Mouse (Mus musculus) right cerebral cortex, adult 18-20 months (tissue): ENCODE measurements at regions not wholly inside any gene's neighbourhood (a gene's known extent, or its start where the extent isn't known, plus 50 kb on each side); places are given as distances from the start of the nearest gene placed in this dataset.

ENCODE experiments used
- DNase-seq: peaks from one replicate; pipeline ENCODE4 v3.0.0; 2022; ENCODE audit warnings: mixed read lengths

DNA sequence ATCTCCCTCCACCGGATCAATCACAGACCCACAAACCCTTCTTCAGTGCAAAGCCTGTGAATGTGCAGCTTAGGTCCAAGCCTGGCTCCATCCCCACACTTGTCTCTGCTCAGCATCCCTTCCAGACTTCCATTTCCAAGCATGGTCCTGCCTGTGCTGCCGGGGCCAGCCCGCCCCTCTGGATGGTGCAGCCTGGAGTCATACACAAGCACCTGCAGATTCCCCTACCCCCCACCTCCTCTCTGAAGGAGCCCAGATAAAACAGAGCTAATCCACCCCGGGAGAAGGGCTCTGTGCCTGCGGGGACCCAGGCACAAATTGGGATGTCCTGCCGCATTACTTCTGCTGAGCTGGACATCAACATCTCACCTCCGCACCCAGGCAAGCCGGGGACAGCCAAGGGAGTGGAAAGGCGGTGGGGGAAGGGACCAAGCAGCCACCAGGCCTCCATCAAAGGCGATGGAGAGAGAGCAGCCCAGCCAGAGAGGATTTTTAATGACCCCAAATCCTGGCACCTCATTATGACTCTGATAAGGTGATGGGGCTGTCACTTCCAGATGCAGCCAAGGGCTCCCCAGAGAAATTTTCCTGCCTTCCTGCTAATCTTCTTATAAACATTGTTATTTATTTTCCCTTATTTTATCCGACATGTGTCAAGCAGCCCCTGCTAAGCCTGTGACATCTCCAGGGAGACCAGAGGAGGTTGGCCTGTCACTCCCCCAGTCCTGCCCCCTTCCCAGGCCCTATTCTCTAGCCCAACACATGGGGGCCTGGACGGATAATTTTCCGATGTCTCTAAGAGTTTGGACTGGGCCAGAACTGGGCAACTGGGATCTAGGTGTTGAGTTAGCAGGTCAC lies 105.5 kb upstream of the Unc5b start:
- DNase-seq, result no peak

DNA sequence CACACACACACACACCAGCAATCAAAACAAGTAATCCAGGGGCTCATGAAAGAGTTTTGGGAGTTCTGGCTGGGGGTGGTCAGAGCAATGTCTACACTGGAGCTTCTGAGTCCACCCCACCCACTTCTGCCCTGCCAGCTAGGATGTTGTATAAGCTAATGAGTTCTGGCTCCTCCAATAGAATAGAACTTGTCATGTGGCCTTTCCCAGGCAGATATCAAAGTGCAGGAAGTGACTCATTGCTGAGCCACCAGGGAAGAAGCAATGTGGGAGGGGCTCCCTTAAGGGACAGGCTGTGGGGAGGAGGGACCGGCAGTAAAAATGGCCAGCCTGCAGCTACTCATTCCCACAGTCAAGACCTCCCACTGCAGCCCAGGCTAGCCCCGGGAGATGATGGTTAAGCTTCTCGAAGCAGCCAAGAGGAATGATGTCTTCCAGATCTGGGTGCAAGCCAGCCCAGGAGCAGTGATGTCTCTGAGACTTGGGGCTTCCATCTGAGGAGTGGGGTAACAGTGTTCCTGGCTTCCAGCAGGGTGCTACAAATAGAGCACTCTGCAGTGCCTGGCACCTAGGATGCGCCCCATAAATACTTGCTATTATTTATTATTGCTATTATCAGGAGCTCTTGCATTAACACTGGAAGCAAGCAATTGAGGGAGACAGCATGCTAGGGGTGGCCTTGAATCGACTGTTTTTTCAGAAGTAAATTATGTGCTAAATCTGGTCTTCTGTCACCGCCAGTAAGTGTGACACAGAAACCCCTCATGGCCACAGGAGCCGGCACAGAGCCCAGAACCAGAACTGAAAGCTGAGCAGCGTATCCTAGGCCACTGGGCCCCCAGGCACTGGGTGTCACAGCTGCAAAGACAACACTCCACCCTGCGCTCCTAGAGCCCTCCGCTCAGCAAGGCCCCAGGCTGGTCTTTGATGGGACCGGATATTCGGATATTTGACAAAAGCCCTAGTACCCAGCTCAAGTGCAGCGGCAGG lies 103.2 kb upstream of the Unc5b start:
- peak; percentile 65 for DNase-seq

DNA sequence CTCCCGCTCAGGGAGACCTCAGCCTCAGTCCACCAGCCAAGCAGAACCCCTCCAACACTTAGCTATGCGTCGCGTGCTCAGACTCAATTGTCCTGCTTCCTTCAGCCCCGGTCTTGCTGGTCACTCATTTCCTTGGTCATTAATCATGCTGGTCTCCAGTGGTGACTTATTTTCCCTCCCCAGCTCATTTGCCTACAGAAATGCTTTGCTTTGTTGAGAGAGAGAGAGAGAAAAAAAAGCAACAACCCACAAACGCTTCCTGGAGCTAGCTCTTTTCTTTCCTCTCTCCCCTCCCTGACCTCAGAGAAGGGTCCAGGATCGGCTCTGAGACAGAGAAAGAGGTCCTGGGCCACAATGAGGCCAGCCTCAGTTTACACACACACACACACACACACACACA lies 102.5 kb upstream of the Unc5b start:
- DNase-seq, result no peak

DNA sequence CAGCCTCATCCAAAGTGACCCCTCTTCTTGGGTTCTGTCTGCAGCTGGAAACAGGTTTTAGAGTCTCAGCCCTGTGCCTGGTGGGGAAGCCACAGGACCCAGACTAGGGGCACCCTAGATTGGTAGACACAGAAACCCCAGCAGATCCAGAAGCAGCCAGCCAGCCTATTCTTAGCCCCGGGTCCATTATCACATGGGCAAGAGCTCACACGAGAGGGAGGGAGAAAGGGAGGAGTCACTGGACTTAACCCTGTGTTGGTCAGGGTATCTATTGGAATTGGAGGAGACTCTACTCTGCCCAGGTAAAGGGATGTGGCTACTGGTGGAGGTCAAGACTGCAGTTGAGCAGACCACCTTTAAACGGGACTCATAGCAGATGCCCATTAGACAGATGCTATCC lies 101.5 kb upstream of the Unc5b start:
- DNase-seq, result no peak

DNA sequence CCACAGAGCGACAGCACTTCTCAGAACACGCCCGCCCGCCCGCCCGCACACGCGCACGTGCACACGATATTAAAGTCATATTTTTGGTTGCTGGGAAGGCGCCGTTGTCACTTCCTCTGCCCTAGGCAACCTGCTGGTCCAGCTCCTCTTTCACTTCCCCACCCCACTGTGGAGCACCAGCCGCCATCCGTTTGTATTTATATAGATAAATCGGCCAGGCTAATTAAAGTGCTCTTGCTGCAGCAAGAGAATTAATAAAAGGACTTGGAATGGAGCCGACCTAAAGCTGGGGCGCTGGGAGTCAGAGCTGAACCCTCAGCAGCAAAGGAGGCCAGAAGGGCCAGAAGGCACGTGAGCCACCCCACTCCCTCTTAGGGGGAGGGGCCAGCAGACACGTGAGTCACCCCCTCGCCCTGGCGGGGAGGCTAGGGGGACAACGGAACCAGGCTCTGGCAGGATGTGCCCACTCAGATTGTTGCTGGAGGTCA lies 100.6 kb upstream of the Unc5b start:
- DNase-seq, result no peak

DNA sequence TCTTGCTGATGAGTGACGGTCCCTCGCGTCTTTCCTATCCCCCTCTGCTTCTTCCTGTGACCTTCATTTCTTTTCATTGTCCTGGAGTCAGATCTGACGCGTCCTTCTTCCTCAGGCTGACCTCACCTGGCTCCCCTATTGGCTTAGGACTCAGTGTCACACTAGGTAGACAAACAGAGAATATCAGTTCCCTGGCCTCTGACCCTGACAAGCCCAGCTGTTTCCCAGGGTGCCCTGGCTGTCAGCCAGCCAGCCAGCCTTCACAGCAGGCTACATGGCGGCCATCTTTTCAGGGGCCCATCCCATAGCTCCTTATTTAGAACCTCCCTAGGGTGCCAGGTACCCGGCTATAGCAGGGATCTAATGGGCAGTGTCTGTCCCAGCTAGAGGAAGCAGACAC lies 97.3 kb upstream of the Unc5b start:
- no peak for DNase-seq

DNA sequence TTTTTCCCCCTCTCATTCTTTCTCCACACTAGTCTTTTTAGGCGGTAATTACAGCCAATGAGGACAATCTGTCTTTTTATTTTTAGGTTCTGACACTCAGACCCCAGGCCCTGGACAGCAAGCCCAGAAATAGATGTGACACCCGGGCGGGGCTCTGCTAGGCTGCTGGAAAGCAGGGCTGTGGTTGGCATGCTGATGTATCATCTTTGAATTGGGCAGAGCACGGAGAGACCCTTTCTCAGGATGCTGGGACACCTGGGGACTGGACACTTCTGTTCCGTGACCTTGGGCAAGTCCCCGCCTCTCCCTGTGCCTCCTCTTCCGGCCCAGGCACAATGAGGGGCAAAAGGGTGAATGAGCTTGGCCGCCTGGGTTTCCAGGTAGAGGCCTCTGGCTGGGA lies 96.8 kb upstream of the Unc5b start:
- no peak for DNase-seq

DNA sequence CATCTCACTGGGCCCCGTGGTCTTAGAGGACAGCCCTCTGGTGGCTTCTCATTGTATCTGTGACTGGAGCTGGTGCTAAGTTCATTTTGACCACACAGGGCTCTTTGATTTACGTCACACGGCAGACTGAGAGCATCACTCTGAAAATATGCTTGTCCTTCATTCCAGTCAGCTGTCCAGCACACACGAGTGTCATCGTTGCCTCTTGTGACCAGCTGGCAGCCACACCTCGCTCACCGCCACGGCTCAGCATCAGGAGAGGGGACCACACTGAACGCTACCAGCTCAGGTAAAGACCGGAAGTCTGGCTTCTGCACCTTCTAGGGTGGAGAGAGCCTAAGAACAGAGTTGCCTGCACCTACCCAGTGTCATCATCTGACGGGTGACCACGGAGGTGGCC lies 95.3 kb upstream of the Unc5b start:
- DNase-seq, result no peak

DNA sequence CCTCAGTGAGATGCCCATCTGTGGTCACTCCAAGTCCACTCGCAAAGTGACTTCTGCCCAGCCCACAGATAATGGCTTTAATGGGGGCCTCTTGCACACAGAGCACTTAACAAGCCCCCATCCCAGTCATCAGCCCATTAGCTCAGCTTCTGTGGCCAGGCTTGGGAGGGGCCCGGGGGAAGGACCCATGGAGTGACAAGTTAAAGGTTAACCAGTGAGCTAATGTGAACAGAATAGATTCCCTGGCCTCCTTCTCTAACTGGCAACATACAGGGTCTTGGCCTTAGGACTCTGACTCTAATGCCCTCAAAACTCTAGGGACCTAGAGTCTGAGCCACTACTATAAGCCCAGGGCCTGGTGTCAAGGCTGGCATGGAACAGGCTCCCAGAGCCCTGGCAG lies 94.3 kb upstream of the Unc5b start:
- DNase-seq, result no peak

DNA sequence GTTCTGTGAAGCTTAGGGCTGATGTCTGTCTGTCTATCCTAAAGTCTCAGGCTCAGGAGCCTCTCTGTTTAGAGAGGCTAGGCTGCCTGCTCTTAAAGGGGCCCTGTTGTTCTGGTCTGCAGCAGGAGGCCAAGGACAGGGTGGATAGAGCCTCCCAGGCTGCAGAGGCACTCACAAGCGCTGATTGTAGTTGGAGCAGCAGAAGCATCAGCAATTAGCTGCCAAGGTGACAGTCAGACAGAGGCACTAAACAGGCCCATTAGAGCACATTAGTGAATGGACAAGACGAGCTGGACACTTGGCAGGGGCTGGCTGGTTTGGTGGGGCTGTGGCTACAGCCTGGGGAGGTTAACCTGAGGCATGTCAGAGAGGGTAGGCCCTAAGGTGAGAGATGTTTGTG lies 93.8 kb upstream of the Unc5b start:
- DNase-seq, result no peak

DNA sequence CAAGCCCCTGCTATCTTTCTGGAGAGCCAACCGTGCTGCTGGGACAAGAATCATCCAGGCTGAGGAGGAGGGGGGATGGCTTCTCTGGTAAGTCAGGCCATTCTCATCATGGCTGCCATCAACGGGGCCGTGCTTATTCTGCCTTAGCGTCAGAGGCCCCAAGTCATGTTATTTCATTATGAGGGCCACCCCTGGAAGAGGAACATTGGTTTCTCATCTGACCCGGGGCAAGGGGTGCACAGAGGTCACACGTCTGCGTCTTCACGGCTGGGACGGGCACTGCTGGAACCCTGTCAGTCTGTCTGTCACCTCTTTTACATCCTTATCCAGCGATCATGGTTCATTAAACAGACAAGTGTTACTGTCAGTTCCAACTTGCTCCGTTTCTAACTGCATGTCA lies 92.4 kb upstream of the Unc5b start:
- no peak for DNase-seq

DNA sequence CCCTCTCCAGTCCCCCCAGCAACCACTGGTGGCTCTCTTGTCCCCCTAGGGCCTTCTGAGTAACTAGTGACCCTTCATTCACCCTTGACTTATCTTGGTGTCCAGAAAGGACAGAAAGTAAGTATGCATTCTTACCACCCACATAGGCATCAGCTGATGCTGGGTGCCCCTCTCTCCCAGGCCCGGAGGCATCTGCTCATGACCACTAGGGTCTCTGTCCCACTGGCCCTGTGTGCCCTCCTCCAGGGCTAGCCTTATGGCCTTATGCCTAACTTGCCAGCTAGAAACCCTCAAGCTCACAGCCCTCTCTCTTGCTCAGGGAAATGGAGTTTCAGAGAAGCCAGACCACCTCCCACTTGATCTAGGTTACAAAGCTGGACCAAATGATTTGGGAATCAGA lies 89.2 kb upstream of the Unc5b start:
- DNase-seq, result no peak

DNA sequence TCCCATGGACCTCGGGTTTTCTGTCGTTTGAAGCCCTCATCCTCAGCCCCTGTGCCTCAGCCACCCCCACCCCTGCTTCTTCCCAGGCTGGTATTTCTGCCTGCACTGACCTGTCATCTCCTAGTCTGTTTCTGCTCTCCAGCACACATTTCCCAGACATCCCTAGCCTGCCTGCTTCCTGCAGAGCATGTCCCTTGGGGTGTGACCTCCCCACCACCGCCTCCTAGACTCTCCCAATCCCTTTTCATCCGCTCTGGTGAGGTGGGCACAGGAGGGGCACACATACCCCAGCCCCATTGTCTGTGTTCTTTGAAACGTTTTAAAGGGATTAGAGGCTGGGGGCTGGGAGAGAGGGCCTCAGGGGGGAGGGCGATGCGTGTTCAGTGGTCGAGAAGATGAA lies 86.6 kb upstream of the Unc5b start:
- DNase-seq, result no peak

DNA sequence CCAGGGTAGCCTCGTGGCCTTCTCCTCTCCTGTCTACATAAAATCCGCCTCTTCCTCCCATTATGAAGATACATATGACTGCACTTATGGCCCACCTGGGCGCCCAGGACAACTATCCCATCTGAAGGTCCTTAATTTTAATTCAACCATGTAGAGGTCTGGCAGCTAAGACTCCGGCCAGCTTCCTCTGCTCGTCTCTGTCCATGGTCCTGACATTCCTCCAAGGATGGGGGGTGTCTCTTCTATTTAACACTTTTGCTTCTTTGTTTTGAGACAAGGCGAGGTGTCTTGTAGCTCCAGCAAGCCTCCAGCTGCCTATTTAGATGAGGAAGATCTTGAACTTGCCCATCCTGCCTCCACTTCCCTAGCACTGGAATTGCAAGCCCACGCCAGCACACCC lies 83.0 kb upstream of the Unc5b start:
- no peak for DNase-seq

DNA sequence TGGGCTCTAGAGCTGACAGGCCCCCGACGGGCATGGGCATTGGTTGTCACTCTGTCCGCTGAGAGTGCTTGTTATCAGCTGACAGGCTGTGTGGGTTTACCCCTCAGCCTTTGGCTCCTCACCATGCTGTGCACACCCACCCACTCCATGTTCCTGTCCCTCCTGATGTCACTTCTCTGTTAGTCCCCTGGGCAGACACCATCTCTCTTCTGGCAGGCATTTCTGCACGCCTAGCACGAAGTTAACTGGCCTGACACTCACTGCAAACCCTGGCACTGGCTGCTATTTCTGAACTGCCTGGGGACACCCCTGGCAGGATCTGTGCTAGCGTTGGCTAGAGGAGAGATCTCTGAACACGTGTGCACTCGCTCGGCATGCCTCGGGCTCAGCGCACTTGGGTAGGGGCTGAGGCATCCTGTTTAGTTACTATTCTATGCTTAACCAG lies 82.1 kb upstream of the Unc5b start:
- peak; percentile 19 for DNase-seq

DNA sequence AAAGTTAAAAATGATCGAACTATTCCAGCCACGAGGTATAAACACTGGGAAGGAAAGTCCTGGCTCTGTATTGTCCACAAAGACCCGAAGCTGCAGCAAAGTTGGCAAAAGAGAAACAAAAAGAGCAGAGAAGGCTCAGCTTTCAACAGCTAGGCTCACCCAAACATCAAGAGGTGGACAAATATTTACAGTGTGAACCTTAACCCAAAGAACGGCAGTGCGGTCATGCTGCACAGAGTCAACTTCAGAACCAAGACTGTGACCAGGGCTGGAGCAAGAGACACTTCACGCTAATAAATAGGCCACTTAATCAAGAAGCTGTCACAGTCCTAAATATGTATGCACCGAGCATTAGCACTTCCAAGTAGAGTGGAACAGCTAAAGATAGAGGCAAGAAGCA lies 73.0 kb upstream of the Unc5b start:
- no peak for DNase-seq

DNA sequence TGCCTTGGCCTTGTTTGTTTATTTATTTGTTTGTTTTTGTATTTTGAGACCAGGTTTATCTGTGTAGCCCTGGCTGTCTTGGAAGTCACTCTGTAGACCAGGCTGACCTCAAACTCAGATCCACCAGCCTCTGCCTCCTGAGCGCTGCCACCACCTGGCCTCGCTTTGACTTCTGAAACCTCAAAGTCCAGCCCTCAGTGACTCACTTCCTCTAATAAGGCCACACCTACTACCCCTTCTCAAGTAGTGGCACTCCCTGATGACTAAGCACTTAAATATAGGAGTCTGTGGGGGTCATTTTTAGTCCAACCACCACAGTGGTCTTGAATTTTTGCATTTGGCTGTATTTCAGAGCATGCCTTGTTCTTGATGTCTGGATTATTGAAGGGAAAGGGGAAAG lies 69.6 kb upstream of the Unc5b start:
- no peak for DNase-seq

DNA sequence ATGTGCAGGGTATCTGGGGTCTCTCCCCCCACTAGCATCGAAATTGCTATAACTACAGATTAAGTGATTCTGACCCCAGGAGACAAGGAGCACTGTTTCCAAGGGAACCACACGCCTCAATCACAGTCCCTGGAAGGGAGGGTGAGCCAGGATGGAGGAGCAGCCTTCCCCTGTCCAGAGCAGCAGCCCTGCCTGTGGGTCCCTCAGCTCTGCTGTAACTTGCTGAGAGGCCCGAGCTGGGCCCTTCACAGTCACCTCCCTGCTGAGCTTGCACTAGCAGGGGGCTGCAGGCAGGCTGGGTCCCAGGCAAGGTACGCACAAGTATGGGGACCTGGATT lies 62.4 kb upstream of the Unc5b start:
- DNase-seq, result no peak

DNA sequence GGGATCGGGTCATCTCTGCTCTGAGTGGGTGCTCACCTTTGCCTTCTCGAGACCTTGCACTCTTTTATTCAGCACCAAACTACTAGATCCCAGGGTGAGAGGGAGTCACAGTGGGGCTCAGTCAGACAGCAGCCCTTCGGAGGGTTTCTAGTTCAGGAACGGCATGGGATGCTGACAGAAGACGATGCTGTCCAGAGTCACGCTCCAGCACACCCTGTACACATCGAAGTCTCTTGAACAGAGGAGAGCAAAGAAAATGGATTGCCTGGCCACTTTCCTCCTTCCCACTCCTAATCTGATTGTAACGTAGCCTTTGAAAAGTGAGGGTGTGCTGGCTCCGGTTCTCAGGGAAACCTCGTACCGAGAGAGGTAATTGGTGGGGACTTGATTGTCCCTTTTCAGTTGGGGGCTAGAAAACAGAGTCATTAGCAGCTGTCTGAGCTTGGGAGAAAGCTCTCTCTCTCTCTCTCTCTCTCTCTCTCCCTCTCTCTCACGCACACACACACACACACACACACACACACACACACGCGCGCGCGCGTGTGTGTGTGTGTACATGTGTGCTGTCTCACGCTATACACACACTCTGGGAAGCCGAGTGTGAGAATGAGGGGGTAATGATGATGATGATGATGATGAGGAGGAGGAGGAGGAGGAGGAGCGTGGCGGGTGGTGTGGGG lies 61.9 kb upstream of the Unc5b start:
- no peak for DNase-seq

DNA sequence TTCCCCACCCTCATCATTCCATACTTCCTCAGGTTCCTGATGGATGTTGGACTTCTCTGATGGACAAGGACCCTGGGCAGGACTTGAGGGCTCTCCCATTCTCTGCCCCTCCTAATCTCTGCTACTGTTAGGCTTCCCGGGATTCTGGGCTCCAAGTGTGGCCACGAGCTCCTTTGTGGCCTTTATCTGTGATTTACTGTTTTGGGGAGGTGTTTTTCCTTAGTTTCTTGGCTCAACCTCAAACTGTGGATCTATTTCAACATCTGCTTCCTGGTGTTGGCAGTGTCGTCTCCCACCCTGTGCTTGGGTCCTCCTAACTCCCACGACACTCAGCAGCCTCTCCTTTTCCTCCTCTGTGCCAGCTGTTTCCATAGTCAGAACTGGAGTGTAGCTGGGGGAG lies 61.3 kb upstream of the Unc5b start:
- DNase-seq, result no peak

DNA sequence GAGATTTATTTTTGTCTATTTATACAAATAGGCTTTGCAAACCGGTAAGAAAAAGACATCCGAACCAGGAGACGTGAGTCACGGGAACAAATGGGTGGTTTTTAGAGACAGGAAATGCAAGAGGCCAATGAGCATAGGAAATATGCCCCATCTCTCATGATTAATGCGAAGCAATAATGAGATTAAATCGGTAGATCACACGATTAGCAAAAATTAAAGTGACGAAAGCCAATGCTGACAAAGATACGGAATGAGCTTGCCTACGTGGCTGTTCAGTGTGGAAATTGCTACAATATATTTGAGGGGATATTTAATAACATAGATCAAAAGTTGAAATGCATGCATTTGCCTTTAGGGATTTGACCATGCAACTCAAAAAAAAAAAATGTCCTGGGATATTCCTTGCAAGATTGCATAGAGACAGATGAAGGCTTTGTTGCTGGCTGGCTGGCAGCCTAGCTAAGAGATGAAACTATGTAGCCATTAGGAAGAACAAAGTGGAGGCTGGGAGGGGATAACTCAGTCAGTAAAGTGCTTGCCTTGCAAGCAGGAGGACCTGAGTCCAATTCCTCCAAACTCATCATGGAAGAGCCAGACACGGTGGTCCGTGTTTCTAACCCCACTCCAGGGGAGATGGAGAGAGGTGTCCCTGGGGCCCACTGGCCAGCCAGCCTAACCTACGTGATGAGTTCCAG lies 60.2 kb upstream of the Unc5b start:
- DNase-seq, result no peak

DNA sequence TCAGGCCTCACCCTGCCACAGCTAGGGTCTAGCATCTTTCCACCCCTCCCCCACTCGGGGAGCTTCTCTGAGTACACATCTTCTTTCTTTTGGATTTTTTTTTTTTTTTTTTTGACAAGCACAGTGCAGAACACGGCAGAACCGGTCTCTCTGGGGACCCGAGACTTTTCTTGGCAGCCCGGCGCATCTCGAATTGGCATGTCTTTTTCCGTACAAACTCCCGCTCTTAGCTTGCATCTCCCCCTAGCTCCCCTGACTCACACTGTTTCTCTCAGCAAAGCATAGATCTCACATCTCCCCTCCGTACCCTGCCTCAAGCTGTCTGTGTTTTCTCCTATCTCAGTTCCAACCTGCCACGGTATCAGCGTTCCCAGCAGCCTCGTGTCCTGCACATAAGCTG lies 58.4 kb upstream of the Unc5b start:
- no peak for DNase-seq

DNA sequence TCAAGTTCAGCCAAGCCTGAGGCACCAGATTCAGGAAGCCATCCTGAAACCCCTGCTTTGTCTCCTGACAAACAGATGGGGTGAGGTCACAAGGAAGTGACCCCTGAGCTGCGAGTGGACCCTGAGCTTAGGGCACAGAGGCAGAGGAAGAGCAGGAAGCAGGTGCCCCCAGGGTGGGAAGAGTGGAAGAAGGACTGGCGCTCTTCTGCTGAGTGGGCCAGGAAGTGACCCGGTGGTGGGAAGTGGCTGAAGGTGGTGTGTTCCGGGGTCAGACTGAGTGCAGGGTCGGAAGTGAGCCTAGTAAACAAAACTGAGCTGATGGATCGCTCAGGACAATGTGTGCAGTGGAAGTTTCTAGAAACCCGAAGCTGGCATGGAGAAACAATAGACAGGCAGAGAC lies 57.2 kb upstream of the Unc5b start:
- DNase-seq, result no peak
